Mouse (Mus musculus): ENCODE results near the gene Fgfr2. TPM values are rescaled to one million over a fixed set of nuclear protein-coding genes. Genes with fewer than 3 reads are reported as not detected.

Gene Fgfr2
- polyA plus RNA-seq, 1 experiment, result 0.17 TPM

DNA sequence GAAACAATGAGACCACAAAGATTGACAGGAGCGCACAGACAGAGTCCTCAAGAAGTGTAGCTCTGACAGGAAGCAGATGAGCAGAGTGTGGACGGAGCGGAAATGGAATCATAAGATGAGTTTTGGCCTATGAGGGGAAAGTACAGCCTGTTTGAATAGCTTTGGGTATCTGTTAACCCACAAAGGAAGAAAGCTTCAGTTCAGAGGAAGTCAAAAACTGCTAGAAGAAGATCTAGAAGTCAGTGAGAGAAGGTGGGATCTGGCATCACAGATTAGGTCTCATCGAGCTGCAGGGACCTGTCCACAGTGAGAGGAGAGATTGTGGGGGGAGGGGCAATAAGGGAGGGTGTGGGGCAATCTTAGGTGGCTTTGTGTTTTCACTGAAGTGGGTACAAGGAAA is 787.8 kb downstream of the Fgfr2 start:
- Histone ChIP-seq H3K79me2 (ENCODE audit: control insufficient read depth, insufficient read depth) (no peaks in the 10 kb centered on the region), H3K4me3 (no peak overlapping the region), H3K4me2 (ENCODE audit: low read depth) (no peak overlapping the region), H3ac (ENCODE audit: control insufficient read depth, insufficient read length) (no peak overlapping the region), H3K27me3 (ENCODE audit: control insufficient read depth, insufficient read depth, insufficient read length) (no peaks in the 10 kb centered on the region), H3K36me3 (ENCODE audit: control insufficient read depth, insufficient read depth) (no peaks in the 10 kb centered on the region)
- TF ChIP-seq REST (IDR thresholded peaks at IDR 0.05; ENCODE audit: insufficient read depth, insufficient read length), result no peak
- TF ChIP-seq TCF3 (IDR thresholded peaks at IDR 0.05; ENCODE audit: insufficient read length, low read depth), result no peak
- no peak for TF ChIP-seq USF1 (IDR thresholded peaks at IDR 0.05; ENCODE audit: low read depth)
- TF ChIP-seq POLR2AphosphoS2 (IDR thresholded peaks at IDR 0.05; ENCODE audit: insufficient read length, low read depth), result no peak
- TF ChIP-seq MYOG (IDR thresholded peaks at IDR 0.05; ENCODE audit: control insufficient read depth in 1 of 3, insufficient read depth in 1 of 3, insufficient read length in 2 of 3, low read depth in 2 of 3), result no peak
- TF ChIP-seq CEBPB (IDR thresholded peaks at IDR 0.05; ENCODE audit: insufficient read depth, poor library complexity, severe bottlenecking), result no peak
- TF ChIP-seq POLR2A (IDR thresholded peaks at IDR 0.05; ENCODE audit: insufficient read length, low read depth), result no peak
- TF ChIP-seq SRF (IDR thresholded peaks at IDR 0.05; ENCODE audit: control insufficient read depth, insufficient read length, low read depth), result no peak
- no peak for TF ChIP-seq E2F4 (IDR thresholded peaks at IDR 0.05; ENCODE audit: insufficient read depth)
- no peak for TF ChIP-seq MAX (IDR thresholded peaks at IDR 0.05; ENCODE audit: low read depth)
- TF ChIP-seq MYOD1 (IDR thresholded peaks at IDR 0.05; ENCODE audit: control insufficient read depth in 1 of 3, insufficient read length in 2 of 3, low read depth in 2 of 3), result no peak
- no peak for TF ChIP-seq TCF12 (IDR thresholded peaks at IDR 0.05; ENCODE audit: insufficient read depth, poor library complexity, severe bottlenecking)

DNA sequence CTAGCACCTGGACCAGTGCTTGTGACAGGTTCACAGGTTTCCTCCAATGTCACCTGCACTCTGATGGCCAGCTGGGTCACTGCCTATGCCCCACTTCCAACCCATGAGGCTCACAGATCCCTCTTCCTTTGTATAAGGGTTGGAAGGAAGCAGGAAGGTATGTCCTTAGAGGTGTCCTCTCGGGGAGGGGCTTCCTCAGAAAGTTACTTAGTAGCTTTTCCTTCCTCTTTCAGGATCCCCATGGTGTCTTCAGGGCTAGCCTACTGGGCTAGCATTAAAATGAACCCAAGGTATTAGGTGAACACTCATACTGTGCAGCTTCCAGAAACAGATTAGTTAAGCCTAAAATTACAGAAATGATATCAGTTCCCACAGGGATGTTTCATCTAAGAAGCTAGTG is 790.1 kb downstream of the Fgfr2 start:
- H3K4me2 ChIP-seq (ENCODE audit: low read depth), result no peak overlapping the region
- H3K36me3 ChIP-seq (ENCODE audit: control insufficient read depth, insufficient read depth), result no peaks in the 10 kb centered on the region
- no peak for TF ChIP-seq MAX (IDR thresholded peaks at IDR 0.05; ENCODE audit: low read depth)
- no peak for TF ChIP-seq MYOG (IDR thresholded peaks at IDR 0.05; ENCODE audit: control insufficient read depth in 1 of 3, insufficient read depth in 1 of 3, insufficient read length in 2 of 3, low read depth in 2 of 3)
- no peak for TF ChIP-seq TCF12 (IDR thresholded peaks at IDR 0.05; ENCODE audit: insufficient read depth, poor library complexity, severe bottlenecking)
- no peak for TF ChIP-seq TCF3 (IDR thresholded peaks at IDR 0.05; ENCODE audit: insufficient read length, low read depth)
- no peak for TF ChIP-seq CEBPB (IDR thresholded peaks at IDR 0.05; ENCODE audit: insufficient read depth, poor library complexity, severe bottlenecking)
- TF ChIP-seq USF1 (IDR thresholded peaks at IDR 0.05; ENCODE audit: low read depth), result no peak
- no peak for TF ChIP-seq POLR2AphosphoS2 (IDR thresholded peaks at IDR 0.05; ENCODE audit: insufficient read length, low read depth)
- no peak for TF ChIP-seq REST (IDR thresholded peaks at IDR 0.05; ENCODE audit: insufficient read depth, insufficient read length)
- TF ChIP-seq SRF (IDR thresholded peaks at IDR 0.05; ENCODE audit: control insufficient read depth, insufficient read length, low read depth), result no peak
- TF ChIP-seq POLR2A (IDR thresholded peaks at IDR 0.05; ENCODE audit: insufficient read length, low read depth), result no peak
- no peak for TF ChIP-seq MYOD1 (IDR thresholded peaks at IDR 0.05; ENCODE audit: control insufficient read depth in 1 of 3, insufficient read length in 2 of 3, low read depth in 2 of 3)
- no peak for TF ChIP-seq E2F4 (IDR thresholded peaks at IDR 0.05; ENCODE audit: insufficient read depth)
- no peak overlapping the region for H3K4me3 ChIP-seq
- H3K27me3 ChIP-seq (ENCODE audit: control insufficient read depth, insufficient read depth, insufficient read length), result no peaks in the 10 kb centered on the region
- H3ac ChIP-seq (ENCODE audit: control insufficient read depth, insufficient read length), result no peak overlapping the region
- no peaks in the 10 kb centered on the region for H3K79me2 ChIP-seq (ENCODE audit: control insufficient read depth, insufficient read depth)

DNA sequence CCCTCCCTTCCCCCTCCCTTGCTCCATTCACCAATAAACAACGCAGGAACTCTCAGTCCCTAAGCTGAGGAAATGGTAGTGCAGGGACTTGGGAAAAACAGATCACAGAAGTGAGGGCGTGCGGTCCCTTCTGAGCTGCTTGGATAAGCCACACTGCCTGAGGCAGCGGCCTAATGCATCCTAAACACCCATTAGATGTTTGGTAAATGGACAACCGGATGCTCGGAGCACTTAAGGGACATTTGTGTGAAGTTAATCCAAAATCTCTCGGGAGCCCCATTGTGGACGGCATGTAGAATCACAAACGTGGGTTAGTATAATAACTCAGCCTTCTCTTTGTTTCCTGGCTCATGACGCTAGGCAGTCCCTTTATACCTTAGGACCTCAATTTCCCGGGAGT is 791.0 kb downstream of the Fgfr2 start:
- H3K4me2 ChIP-seq (ENCODE audit: low read depth), result no peak overlapping the region
- H3K36me3 ChIP-seq (ENCODE audit: control insufficient read depth, insufficient read depth), result no peaks in the 10 kb centered on the region
- H3ac ChIP-seq (ENCODE audit: control insufficient read depth, insufficient read length), result no peak overlapping the region
- no peak overlapping the region for H3K4me3 ChIP-seq
- no peaks in the 10 kb centered on the region for H3K27me3 ChIP-seq (ENCODE audit: control insufficient read depth, insufficient read depth, insufficient read length)
- no peaks in the 10 kb centered on the region for H3K79me2 ChIP-seq (ENCODE audit: control insufficient read depth, insufficient read depth)
- TF ChIP-seq POLR2AphosphoS2 (IDR thresholded peaks at IDR 0.05; ENCODE audit: insufficient read length, low read depth) (no peak), REST (IDR thresholded peaks at IDR 0.05; ENCODE audit: insufficient read depth, insufficient read length) (no peak), USF1 (IDR thresholded peaks at IDR 0.05; ENCODE audit: low read depth) (no peak)

DNA sequence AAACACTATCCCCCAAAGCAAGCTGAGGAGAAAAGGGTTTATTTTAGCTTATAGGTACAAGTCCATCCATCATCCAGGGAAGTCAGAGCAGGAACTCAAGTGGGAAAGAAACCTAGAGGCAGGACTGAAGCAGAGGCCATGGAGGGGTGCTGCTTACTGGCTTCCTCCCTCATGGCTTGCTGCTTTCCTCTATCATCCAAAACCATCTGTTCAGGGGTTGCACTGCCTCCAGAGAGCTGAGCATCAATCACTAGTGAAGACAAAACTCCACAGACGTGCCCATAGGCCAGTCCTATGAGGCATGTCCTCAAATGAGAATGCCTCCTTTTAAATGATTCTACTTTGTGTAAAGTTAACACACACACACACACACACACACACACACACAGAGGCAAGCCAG is 793.0 kb downstream of the Fgfr2 start:
- no peaks in the 10 kb centered on the region for H3K79me2 ChIP-seq (ENCODE audit: control insufficient read depth, insufficient read depth)
- H3K4me3 ChIP-seq, result no peak overlapping the region
- no peaks in the 10 kb centered on the region for H3K27me3 ChIP-seq (ENCODE audit: control insufficient read depth, insufficient read depth, insufficient read length)
- H3K4me2 ChIP-seq (ENCODE audit: low read depth), result no peak overlapping the region
- no peak overlapping the region for H3ac ChIP-seq (ENCODE audit: control insufficient read depth, insufficient read length)
- TF ChIP-seq MYOD1 (IDR thresholded peaks at IDR 0.05; ENCODE audit: control insufficient read depth in 1 of 3, insufficient read length in 2 of 3, low read depth in 2 of 3) (no peak), MYOG (IDR thresholded peaks at IDR 0.05; ENCODE audit: control insufficient read depth in 1 of 3, insufficient read depth in 1 of 3, insufficient read length in 2 of 3, low read depth in 2 of 3) (no peak), E2F4 (IDR thresholded peaks at IDR 0.05; ENCODE audit: insufficient read depth) (no peak), TCF12 (IDR thresholded peaks at IDR 0.05; ENCODE audit: insufficient read depth, poor library complexity, severe bottlenecking) (no peak), POLR2A (IDR thresholded peaks at IDR 0.05; ENCODE audit: insufficient read length, low read depth) (no peak), MAX (IDR thresholded peaks at IDR 0.05; ENCODE audit: low read depth) (no peak)
- no peaks in the 10 kb centered on the region for H3K36me3 ChIP-seq (ENCODE audit: control insufficient read depth, insufficient read depth)

DNA sequence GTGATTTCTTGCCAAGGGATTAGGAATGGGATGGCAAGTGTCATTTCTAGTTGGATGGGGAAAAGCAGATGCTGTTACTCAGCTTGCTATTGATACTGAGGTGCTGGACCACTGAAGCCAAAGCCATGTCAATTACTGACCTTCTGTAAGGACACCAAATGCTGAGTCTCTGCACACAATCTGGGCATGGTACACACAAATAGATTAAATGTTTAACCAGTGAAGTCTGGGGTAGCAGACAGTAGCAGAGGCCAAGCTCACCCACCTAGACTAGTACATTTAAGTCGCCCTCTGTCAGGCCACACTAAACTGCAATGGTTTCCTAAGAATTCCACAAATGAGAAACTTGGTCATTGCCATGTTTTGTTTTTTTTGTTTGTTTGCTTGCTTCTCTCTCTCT is 794.5 kb downstream of the Fgfr2 start:
- no peaks in the 10 kb centered on the region for H3K27me3 ChIP-seq (ENCODE audit: control insufficient read depth, insufficient read depth, insufficient read length)
- H3K79me2 ChIP-seq (ENCODE audit: control insufficient read depth, insufficient read depth), result no peaks in the 10 kb centered on the region
- TF ChIP-seq POLR2AphosphoS2 (IDR thresholded peaks at IDR 0.05; ENCODE audit: insufficient read length, low read depth), result no peak
- no peak for TF ChIP-seq CEBPB (IDR thresholded peaks at IDR 0.05; ENCODE audit: insufficient read depth, poor library complexity, severe bottlenecking)
- no peak for TF ChIP-seq E2F4 (IDR thresholded peaks at IDR 0.05; ENCODE audit: insufficient read depth)
- no peak for TF ChIP-seq MYOG (IDR thresholded peaks at IDR 0.05; ENCODE audit: control insufficient read depth in 1 of 3, insufficient read depth in 1 of 3, insufficient read length in 2 of 3, low read depth in 2 of 3)
- TF ChIP-seq MAX (IDR thresholded peaks at IDR 0.05; ENCODE audit: low read depth), result no peak
- TF ChIP-seq SRF (IDR thresholded peaks at IDR 0.05; ENCODE audit: control insufficient read depth, insufficient read length, low read depth), result no peak
- TF ChIP-seq TCF12 (IDR thresholded peaks at IDR 0.05; ENCODE audit: insufficient read depth, poor library complexity, severe bottlenecking), result no peak
- TF ChIP-seq USF1 (IDR thresholded peaks at IDR 0.05; ENCODE audit: low read depth), result no peak
- no peak for TF ChIP-seq MYOD1 (IDR thresholded peaks at IDR 0.05; ENCODE audit: control insufficient read depth in 1 of 3, insufficient read length in 2 of 3, low read depth in 2 of 3)
- no peak for TF ChIP-seq REST (IDR thresholded peaks at IDR 0.05; ENCODE audit: insufficient read depth, insufficient read length)
- no peak overlapping the region for H3ac ChIP-seq (ENCODE audit: control insufficient read depth, insufficient read length)
- no peak overlapping the region for H3K4me3 ChIP-seq
- H3K4me2 ChIP-seq (ENCODE audit: low read depth), result no peak overlapping the region
- no peaks in the 10 kb centered on the region for H3K36me3 ChIP-seq (ENCODE audit: control insufficient read depth, insufficient read depth)
